Mouse (Mus musculus) C3H10T1/2 (cell line): ENCODE results near the gene Gm7682. TPM values are rescaled to one million over a fixed set of nuclear protein-coding genes. Genes with fewer than 3 reads are reported as not detected.

ENCODE experiments used
- polyA plus RNA-seq, 2 experiments: library from polyadenylated mRNA; unstranded; fragments of >200 nt; fragmentation: generic; extraction: Trizol; gene quantifications; one replicate each; pipeline ENCODE4 v1.2.1; 2012; ENCODE audit warnings: missing spikeins in 2 of 2

Gene Gm7682
- not detected for polyA plus RNA-seq

DNA sequence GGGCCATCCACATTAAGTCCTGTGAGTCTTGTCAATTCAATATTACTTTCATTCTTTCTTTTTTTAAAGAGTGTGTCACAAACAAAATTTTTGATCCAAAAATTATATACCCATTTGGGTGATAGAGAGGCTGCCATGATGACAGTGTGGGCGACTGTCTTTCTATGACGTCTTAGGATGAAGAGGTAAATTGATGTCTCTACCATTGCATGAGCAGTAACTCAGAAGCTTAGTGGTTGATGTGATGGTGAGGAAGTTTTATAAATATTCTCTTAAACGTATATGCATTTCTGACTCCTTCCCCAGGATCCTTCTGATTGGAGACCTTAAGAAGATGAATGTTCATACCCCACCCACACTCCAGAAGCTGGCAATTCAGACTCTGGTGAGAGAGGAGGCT lies at the start of gene Gm7682:
Gene Gm7682 (plus strand): TSS at position 301 of the 400 bp plus-strand sequence.

Other genes starting within 250 kb of the Gm7682 start
- not detected for gene Gm3106, start 227.8 kb upstream of the Gm7682 start, polyA plus RNA-seq
- not detected for gene A430089I19Rik, start 139.0 kb upstream of the Gm7682 start, polyA plus RNA-seq
- not detected for gene Gm6502, start 131.3 kb upstream of the Gm7682 start, polyA plus RNA-seq
- gene AA792892, start 106.0 kb upstream of the Gm7682 start, polyA plus RNA-seq, result not detected
- not detected for gene Gm3139, start 80.5 kb downstream of the Gm7682 start, polyA plus RNA-seq
- not detected for gene Gm3147, start 170.6 kb downstream of the Gm7682 start, polyA plus RNA-seq
- not detected for gene Gm6509, start 178.2 kb downstream of the Gm7682 start, polyA plus RNA-seq
- not detected for gene Gm6205, start 202.6 kb downstream of the Gm7682 start, polyA plus RNA-seq